Mouse (Mus musculus) heart, adult 2 months (tissue): ENCODE results near the gene Cbx2.

ENCODE experiments used
- CTCF ChIP-seq: fragments of 200-600 bp; IDR thresholded peaks from 2 replicates; pipeline ENCODE4 v1.8.1; 2022; ENCODE audit warnings: antibody characterized with exemption, mild to moderate bottlenecking, moderate library complexity
- EP300 ChIP-seq: fragments of 200-500 bp; IDR thresholded peaks from 2 replicates; pipeline ENCODE4 v1.6.1; 2011; ENCODE audit warnings: low read depth, low read length, control low read depth; ENCODE audit not compliant: insufficient read depth
- POLR2A ChIP-seq: fragments of 200-500 bp; IDR thresholded peaks from 2 replicates; pipeline ENCODE4 v1.6.1; 2011; ENCODE audit warnings: mild to moderate bottlenecking, low read depth, low read length, control low read depth; ENCODE audit not compliant: insufficient read depth

- no peak for TF ChIP-seq POLR2A
- no peak for TF ChIP-seq CTCF
- no peak for TF ChIP-seq EP300
These were observed 21.2 kb upstream of the Cbx2 start for GRCm38 (mm10) chr11:119001493-119002128.
